34 mouse cellular contexts compared by ENCODE assay signal in genomic region chr14:12602080-12602479, GRCm38 (mm10).
"Had no signal": no experiment of that assay in that cellular context is flagged by ENCODE, and none has a peak within 500 bp of the region (broad histone marks: within the 10 kb centered on the region; RNA-seq: fewer than 3 reads in every experiment).

No protein-coding gene starts in this region.

- H3K4me3 ChIP-seq: heart, embryonic 10.5 days; heart, embryonic 12.5 days; heart, embryonic 13.5 days; heart, embryonic 15.5 days; hindbrain, embryonic 10.5 days; hindbrain, embryonic 12.5 days; hindbrain, embryonic 13.5 days; hindbrain, embryonic 15.5 days; intestine, embryonic 15.5 days; kidney, embryonic 15.5 days; layer of hippocampus, adult 2 months; left cerebral cortex, adult 2 months had no signal

- H3K27me3 ChIP-seq: heart, embryonic 12.5 days; heart, embryonic 13.5 days; heart, embryonic 15.5 days; hindbrain, embryonic 12.5 days; hindbrain, embryonic 13.5 days; hindbrain, embryonic 15.5 days; intestine, embryonic 15.5 days; kidney, embryonic 15.5 days had no signal

- H3K4me2 ChIP-seq: heart, embryonic 11.5 days; heart, embryonic 12.5 days; heart, embryonic 13.5 days; heart, embryonic 15.5 days; hindbrain, embryonic 12.5 days; hindbrain, embryonic 13.5 days; hindbrain, embryonic 15.5 days; intestine, embryonic 15.5 days; kidney, embryonic 15.5 days had no signal

- H3K9ac ChIP-seq: heart, embryonic 12.5 days; heart, embryonic 13.5 days; heart, embryonic 15.5 days; hindbrain, embryonic 12.5 days; hindbrain, embryonic 13.5 days; hindbrain, embryonic 15.5 days; intestine, embryonic 15.5 days; kidney, embryonic 15.5 days had no signal

- ATAC-seq: hindbrain, embryonic 16.5 days; hindbrain, postnatal 0 days; inflammation-experienced regulatory T-cells, adult 6 months; intestine, embryonic 15.5 days; intestine, embryonic 16.5 days; intestine, postnatal 0 days had no signal

- DNase-seq: heart, postnatal 14 days; heart, postnatal 36 days; heart, postnatal 4 days; kidney, adult 11 months; kidney, adult 18-20 months; kidney, adult 2 months; kidney, adult 8-10 months; kidney, adult 9 months; kidney, postnatal 10 days; kidney, postnatal 14 days; kidney, postnatal 25 days; kidney, postnatal 36 days; kidney, postnatal 4 days; layer of hippocampus, adult 9-11 months; layer of hippocampus, postnatal 36 days had no signal

- H3K27ac ChIP-seq: heart, embryonic 10.5 days; heart, embryonic 13.5 days; heart, embryonic 15.5 days; hindbrain, embryonic 10.5 days; hindbrain, embryonic 12.5 days; hindbrain, embryonic 13.5 days; hindbrain, embryonic 15.5 days; hindbrain, postnatal 0 days; intestine, embryonic 15.5 days; kidney, embryonic 15.5 days; kidney, postnatal 0 days; layer of hippocampus, adult 2 months; left cerebral cortex, adult 2 months had no signal

- H3K4me1 ChIP-seq: heart, embryonic 10.5 days; heart, embryonic 12.5 days; heart, embryonic 13.5 days; heart, embryonic 15.5 days; hindbrain, embryonic 10.5 days; hindbrain, embryonic 12.5 days; hindbrain, embryonic 13.5 days; hindbrain, embryonic 15.5 days; intestine, embryonic 15.5 days; kidney, embryonic 15.5 days had no signal

- H3K9me3 ChIP-seq: heart, embryonic 10.5 days; heart, embryonic 12.5 days; heart, embryonic 13.5 days; heart, embryonic 15.5 days; hindbrain, embryonic 10.5 days; hindbrain, embryonic 12.5 days; hindbrain, embryonic 13.5 days; hindbrain, embryonic 15.5 days; intestine, embryonic 15.5 days; kidney, embryonic 15.5 days had no signal

- H3K36me3 ChIP-seq: heart, embryonic 10.5 days; heart, embryonic 12.5 days; heart, embryonic 13.5 days; heart, embryonic 15.5 days; hindbrain, embryonic 10.5 days; intestine, embryonic 15.5 days; kidney, embryonic 15.5 days had no signal
